5 mouse cellular contexts compared by ENCODE assay signal in the genomic region with DNA sequence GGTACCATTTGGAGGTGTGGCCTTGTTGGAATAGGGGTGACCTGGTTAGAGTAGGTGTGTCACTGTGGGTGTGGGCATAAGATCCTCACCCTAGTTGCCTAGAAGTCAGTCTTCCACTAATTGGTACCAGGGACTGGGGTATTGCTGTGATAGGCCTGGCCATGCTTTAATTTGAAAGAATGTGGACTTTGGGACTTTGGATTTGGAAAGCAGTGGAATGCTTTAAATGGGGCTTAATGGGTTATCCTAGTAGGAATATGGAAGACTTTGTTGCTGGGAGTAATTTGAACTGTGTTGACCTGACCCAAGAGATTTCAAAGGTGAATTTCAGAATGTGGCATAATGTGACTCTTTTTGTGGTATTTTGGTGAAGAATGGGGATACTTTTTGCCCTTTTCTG. TPM values are rescaled to one million over a fixed set of nuclear protein-coding genes. Genes with fewer than 3 reads are reported as not detected.
A peak's percentile ranks its signal among the peaks of the same experiment; 100 is the strongest.
DNase-seq lines count a peak whose midpoint lies in the region; TF ChIP-seq lines count a peak whose summit lies in the region.
"Not testable (repeated sequence)": the region's sequence is repeated elsewhere in the genome, so short reads cannot be mapped to it uniquely, and the experiment has no call there.
"Had no signal": no experiment of that assay in that cellular context is flagged by ENCODE, and none has a peak within 500 bp of the region (broad histone marks: within the 10 kb centered on the region; RNA-seq: fewer than 3 reads in every experiment).

No protein-coding gene starts in this region.

- H3K36me3 ChIP-seq in kidney, adult 2 months (ENCODE audit: control insufficient read depth, insufficient read depth, low read length): not testable (repeated sequence)

- H3K4me1 ChIP-seq in kidney, adult 2 months (ENCODE audit: control insufficient read depth, insufficient read depth, low read length): not testable (repeated sequence)

- not testable (repeated sequence) for H3K4me3 ChIP-seq in kidney, adult 2 months (ENCODE audit: insufficient read depth, low read depth, low read length)

- not testable (repeated sequence) for H3K27me3 ChIP-seq in kidney, adult 2 months (replicated peaks; ENCODE audit: control insufficient read depth, insufficient read depth, low read length)

- not testable (repeated sequence) for TF ChIP-seq CTCF in kidney, adult 2 months (conservative IDR thresholded peaks at IDR 0.05; ENCODE audit: insufficient read depth, insufficient read length, low read depth, low read length)

- peak; percentile 55 for DNase-seq in kidney, adult 2 months
- peak; percentile 7 to 24 for DNase-seq in kidney, adult 8-10 months
- peak; percentile 54 for DNase-seq in kidney, adult 9 months

- not testable (repeated sequence) for TF ChIP-seq POLR2A in kidney, adult 2 months (IDR thresholded peaks at IDR 0.05; ENCODE audit: low read depth, low read length)

- not testable (repeated sequence) for H3K27ac ChIP-seq in kidney, adult 2 months (ENCODE audit: insufficient read depth, low read depth, low read length)

RNA-seq across cellular contexts. Expression of a gene that starts 40.8 kb away (rescaled TPM):
- polyA plus RNA-seq in kidney, adult 2 months (2012; rRNA removed): 4.2 and 5.6 TPM in 2 replicates

RNA-seq across cellular contexts. Expression of a gene that starts 58.7 kb away (rescaled TPM):
- polyA plus RNA-seq in kidney, adult 2 months (2012; rRNA removed): 0.11 and 0.33 TPM in 2 replicates
- polyA plus RNA-seq: G1E, Patski had no signal
